Mouse (Mus musculus) liver, adult 2 months (tissue): ENCODE data around the gene Cryba2.

Experiments used
- CTCF ChIP-seq: fragments of 200-500 bp; IDR thresholded peaks from 2 replicates; pipeline ENCODE4 v1.5.1; 2011; ENCODE audit warnings: low read depth, low read length, control low read depth
- POLR2A ChIP-seq: fragments of 200-500 bp; IDR thresholded peaks from 2 replicates; pipeline ENCODE4 v1.6.1; 2011; ENCODE audit warnings: low read length, control low read depth; ENCODE audit not compliant: insufficient read depth; ENCODE audit errors: extremely low read depth

DNA sequence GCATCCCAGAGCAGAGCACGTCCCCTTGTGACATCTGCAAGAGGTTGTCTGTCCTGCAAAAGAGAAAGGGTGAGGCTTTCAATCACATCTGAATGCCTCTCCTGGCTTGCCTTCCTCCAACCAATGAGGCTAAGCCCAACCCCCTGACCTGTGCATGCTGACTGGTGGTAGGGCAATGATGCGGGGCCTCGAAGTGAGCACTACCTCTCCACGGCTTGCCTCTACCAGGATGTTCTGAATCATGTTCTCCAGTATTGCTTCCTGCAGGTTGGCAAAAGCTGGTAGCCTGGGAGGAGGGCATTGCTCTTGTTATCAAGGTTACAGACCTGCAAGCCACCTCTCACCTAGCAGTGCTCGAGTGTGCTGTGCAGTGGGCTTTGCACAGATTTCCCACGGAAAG, 9.2 kb upstream of the Cryba2 start:
- TF ChIP-seq CTCF (no peak), POLR2A (no peak)
